Mouse (Mus musculus) gastrocnemius, postnatal 36 days (tissue): ENCODE data around the gene Akna. TPM values are rescaled to one million over a fixed set of nuclear protein-coding genes. Genes with fewer than 3 reads are reported as not detected.

Experiments used
- DNase-seq, 2 experiments: peaks; one replicate each; pipeline ENCODE4 v3.0.0; 2022
- intact Hi-C: fragments of 180-260 bp; cut with DNase I; formaldehyde crosslinking; loops from one replicate; pipeline ENCODE4 v1.15.1; 2025
- total RNA-seq, 2 experiments: library from RNA; stranded (reverse); gene quantifications; 2 replicates each; pipeline ENCODE4 v1.2.3; 2021

Akna gene
- total RNA-seq, 2 experiments from 2014 or later, result 1.4 to 1.5 TPM

- no peak for DNase-seq
- intact Hi-C loops, result no loop called here
Measured at GRCm38 (mm10) chr4:63388029-63388428, 15.1 kb downstream of the Akna start.

- intact Hi-C loops, result no loop called here
- no peak for DNase-seq
Measured at GRCm38 (mm10) chr4:63385784-63386183, 17.4 kb downstream of the Akna start.

- intact Hi-C loops, result no loop called here
- no peak for DNase-seq
Measured at GRCm38 (mm10) chr4:63385253-63385652, 17.9 kb downstream of the Akna start.

- intact Hi-C loops, result no loop called here
- no peak for DNase-seq
Measured at GRCm38 (mm10) chr4:63384262-63384661, 18.9 kb downstream of the Akna start.

- intact Hi-C loops, result no loop called here
- no peak for DNase-seq
Measured at GRCm38 (mm10) chr4:63383474-63383873, 19.7 kb downstream of the Akna start.

GRCm38 (mm10) chr4:63382676-63383369, 20.3 kb downstream of the Akna start:
- intact Hi-C loops, result no loop called here
- DNase-seq, result no peak

- intact Hi-C loops, result no loop called here
- DNase-seq, result no peak
Measured at GRCm38 (mm10) chr4:63377483-63377882, 25.7 kb downstream of the Akna start.

- DNase-seq, result peak; percentile 60 to 67
- intact Hi-C loops, result no loop called here
Measured at GRCm38 (mm10) chr4:63375367-63375766, 27.8 kb downstream of the Akna start.

- DNase-seq, result no peak
- intact Hi-C loops, result no loop called here
Measured at GRCm38 (mm10) chr4:63374331-63374730, 28.8 kb downstream of the Akna start.

GRCm38 (mm10) chr4:63373404-63373803, 29.8 kb downstream of the Akna start:
- intact Hi-C loops, result no loop called here
- DNase-seq, result no peak

- intact Hi-C loops, result no loop called here
Measured at GRCm38 (mm10) chr4:63371890-63372289, 31.3 kb downstream of the Akna start.

GRCm38 (mm10) chr4:63370897-63371296, 32.3 kb downstream of the Akna start:
- no peak for DNase-seq
- intact Hi-C loops, result no loop called here

More at GRCm38 (mm10) chr4:63371890-63372289, 31.3 kb downstream of the Akna start:
- no peak for DNase-seq

- DNase-seq, result peak; percentile 83 to 85
- intact Hi-C loops, result loop anchor here (1.0 to 5.0 kb wide), 2 partner anchors 40 to 579 kb away; no protein-coding TSS in a partner anchor
Measured at GRCm38 (mm10) chr4:63368577-63368976, 34.6 kb downstream of the Akna start.

GRCm38 (mm10) chr4:63362150-63362549, 41.0 kb downstream of the Akna start, which contains the start of gene Orm2:
Orm2 (plus strand) TSS chr4:63362449.
- intact Hi-C loops, result no loop called here
- no peak for DNase-seq

- intact Hi-C loops, result no loop called here
- no peak for DNase-seq
Measured at GRCm38 (mm10) chr4:63359861-63360260, 43.3 kb downstream of the Akna start.

GRCm38 (mm10) chr4:63356981-63357570, 46.1 kb downstream of the Akna start:
- no peak for DNase-seq
- intact Hi-C loops, result no loop called here

GRCm38 (mm10) chr4:63355877-63356665, 47.1 kb downstream of the Akna start, which contains the start of gene Orm3:
Orm3 (plus strand) TSS chr4:63356162.
- DNase-seq, result no peak
- intact Hi-C loops, result no loop called here

GRCm38 (mm10) chr4:63348524-63348923, 54.6 kb downstream of the Akna start:
- no peak for DNase-seq
- intact Hi-C loops, result no loop called here

GRCm38 (mm10) chr4:63346659-63347058, 56.5 kb downstream of the Akna start:
- DNase-seq, result no peak

GRCm38 (mm10) chr4:63345261-63345660, 57.9 kb downstream of the Akna start:
- DNase-seq, result no peak

More at GRCm38 (mm10) chr4:63346659-63347058, 56.5 kb downstream of the Akna start:
- intact Hi-C loops, result no loop called here

GRCm38 (mm10) chr4:63344295-63344694, 58.9 kb downstream of the Akna start, which contains the start of gene Orm1:
Orm1 (plus strand) TSS chr4:63344560.
- DNase-seq, result no peak
- intact Hi-C loops, result no loop called here

More at GRCm38 (mm10) chr4:63345261-63345660, 57.9 kb downstream of the Akna start:
- intact Hi-C loops, result no loop called here
